Comparison of ENCODE assay signal across 8 mouse cellular contexts in the genomic region with DNA sequence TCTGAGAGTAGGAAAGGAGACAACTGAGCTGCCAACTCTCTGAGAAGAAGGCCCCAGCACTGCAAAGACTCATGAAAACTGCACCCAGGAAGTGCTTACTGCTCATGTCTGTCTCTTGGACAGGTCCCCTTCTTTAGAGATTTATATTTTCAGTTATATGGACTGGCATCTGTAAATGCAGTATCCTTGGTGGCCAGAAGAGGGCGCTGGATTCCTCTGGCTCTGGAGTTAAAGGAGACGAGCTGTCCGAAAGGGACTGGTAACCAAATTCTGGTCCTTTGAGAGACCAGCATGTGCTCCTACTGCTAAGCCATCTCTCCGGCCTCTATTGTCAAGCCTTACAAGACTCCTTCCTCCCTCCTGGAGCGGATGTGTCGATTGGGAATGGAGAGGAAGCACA. TPM values are rescaled to one million over a fixed set of nuclear protein-coding genes. Genes with fewer than 3 reads are reported as not detected.
A peak's percentile ranks its signal among the peaks of the same experiment; 100 is the strongest.
DNase-seq lines count a peak whose midpoint lies in the region; ATAC-seq and TF ChIP-seq lines count a peak whose summit lies in the region.
"Had no signal": no experiment of that assay in that cellular context is flagged by ENCODE, and none has a peak within 500 bp of the region (broad histone marks: within the 10 kb centered on the region; RNA-seq: fewer than 3 reads in every experiment).

No protein-coding gene starts in this region.

- H3K36me3 ChIP-seq in liver, embryonic 11.5 days (ENCODE audit: control insufficient read depth, insufficient read depth, low read length): no peaks in the 10 kb centered on the region
- H3K36me3 ChIP-seq in G1E (replicated peaks): no peaks in the 10 kb centered on the region
- H3K36me3 ChIP-seq: limb, embryonic 13.5 days had no signal

- WGBS in liver, embryonic 11.5 days: 34% methylated on average over 6 of the region's 6 CpGs

- no peak for ATAC-seq in liver, embryonic 11.5 days (replicated peaks; ENCODE audit: low FRiP score)
- no peak for ATAC-seq in G1E (ENCODE audit: extremely low read depth, insufficient number of reproducible peaks, low FRiP score, poor library complexity, severe bottlenecking)

- peak; percentile 66 for TF ChIP-seq CTCF in G1E (IDR thresholded peaks at IDR 0.05; ENCODE audit: low read depth, low read length)

- no peak overlapping the region for H3K4me2 ChIP-seq in liver, embryonic 11.5 days
- H3K4me2 ChIP-seq: limb, embryonic 13.5 days had no signal

- peak; percentile 64 for DNase-seq in liver
- DNase-seq in liver, embryonic 11.5 days (ENCODE audit: low spot score): no peak
- DNase-seq in G1E (ENCODE audit: low spot score): no peak
- DNase-seq in c-Kit-positive CD71-positive TER-119-positive erythroid progenitor cells, embryonic 14.5 days (ENCODE audit: low spot score): peak; percentile 41
- DNase-seq in spleen, postnatal 4 days (ENCODE audit: low spot score in 2 of 2): peak; percentile 40 to 79
- DNase-seq in gastrocnemius, postnatal 36 days: no peak
- DNase-seq in adrenal gland, postnatal 25 days: no peak

- H3K9ac ChIP-seq in liver, embryonic 11.5 days (ENCODE audit: low read depth, low read length): no peak overlapping the region
- H3K9ac ChIP-seq: limb, embryonic 13.5 days had no signal

- intact Hi-C loops in gastrocnemius, postnatal 36 days (cut with DNase I): no loop called here

- no peaks in the 10 kb centered on the region; the same call in 1 of the 2 replicates for H3K27me3 ChIP-seq in liver, embryonic 11.5 days (replicated peaks; ENCODE audit: control insufficient read depth, insufficient read depth, low read length)
- H3K27me3 ChIP-seq in G1E (ENCODE audit: insufficient read depth, low read length): peaks cover 36% of the 10 kb centered on the region

- no peak overlapping the region for H3K4me3 ChIP-seq in liver, embryonic 11.5 days (ENCODE audit: low read depth, low read length)
- H3K4me3 ChIP-seq in G1E (ENCODE audit: low read depth, low read length): no peak overlapping the region
- H3K4me3 ChIP-seq: limb, embryonic 13.5 days had no signal

- no peaks in the 10 kb centered on the region; the same call in 1 of the 2 replicates for H3K9me3 ChIP-seq in liver, embryonic 11.5 days (ENCODE audit: control insufficient read depth, low read length)
- no peaks in the 10 kb centered on the region for H3K9me3 ChIP-seq in G1E (replicated peaks)
- H3K9me3 ChIP-seq: limb, embryonic 13.5 days had no signal

- no peak overlapping the region for H3K27ac ChIP-seq in liver, embryonic 11.5 days (ENCODE audit: low read depth, low read length)
- H3K27ac ChIP-seq: limb, embryonic 13.5 days had no signal

- peaks cover 3% of the 10 kb centered on the region; the same call in 1 of the 2 replicates for H3K4me1 ChIP-seq in liver, embryonic 11.5 days (replicated peaks; ENCODE audit: control insufficient read depth, insufficient read depth, low read length)
- peaks cover 8% of the 10 kb centered on the region for H3K4me1 ChIP-seq in G1E (ENCODE audit: insufficient read depth, low read depth, low read length)

RNA-seq across cellular contexts. Expression of a gene that starts 26.9 kb away (rescaled TPM):
- polyA plus RNA-seq in liver, embryonic 11.5 days (2014; fragmentation: Nextera tagmentation; extraction: Ambion mirVana): 10.8 and 11.3 TPM in 2 replicates
- total RNA-seq in G1E (2014; fragmentation: Nextera tagmentation) (231 and 242 TPM in 2 replicates), G1E (2017) (57.5 and 64.5 TPM in 2 replicates)
- polyA plus RNA-seq in G1E (2012): 222 and 227 TPM in 2 replicates
- total RNA-seq in gastrocnemius, postnatal 36 days (2021): 10 to 100 TPM; 20.9 to 21.4 TPM
- 35.7 and 43.8 TPM in 2 replicates for total RNA-seq in adrenal gland, postnatal 25 days (2021)

RNA-seq across cellular contexts. Expression of a gene that starts 28.9 kb away (rescaled TPM):
- 9.7 and 9.9 TPM in 2 replicates for polyA plus RNA-seq in liver, embryonic 11.5 days (2014; fragmentation: Nextera tagmentation; extraction: Ambion mirVana)
- total RNA-seq in G1E (2014; fragmentation: Nextera tagmentation): 3.6 and 4.4 TPM in 2 replicates
- total RNA-seq in G1E (2017): 25.6 and 27.5 TPM in 2 replicates
- 10.9 and 11.1 TPM in 2 replicates for polyA plus RNA-seq in G1E (2012)
- under 1 TPM in 1 of 2 experiments, not detected in 1; 0.94 TPM for total RNA-seq in gastrocnemius, postnatal 36 days (2021)
- 5.1 and 8.0 TPM in 2 replicates for total RNA-seq in adrenal gland, postnatal 25 days (2021)

RNA-seq across cellular contexts. Expression of a gene that starts 55.2 kb away (rescaled TPM):
- polyA plus RNA-seq in liver, embryonic 11.5 days (2014; fragmentation: Nextera tagmentation; extraction: Ambion mirVana): 1.8 and 2.0 TPM in 2 replicates
- total RNA-seq in G1E (2014; fragmentation: Nextera tagmentation) (2.7 and 3.2 TPM in 2 replicates), G1E (2017) (6.9 and 7.1 TPM in 2 replicates)
- polyA plus RNA-seq in G1E (2012): 4.7 and 4.9 TPM in 2 replicates
- 1 to 10 TPM; 1.8 to 2.2 TPM for total RNA-seq in gastrocnemius, postnatal 36 days (2021)
- 6.1 and 7.4 TPM in 2 replicates for total RNA-seq in adrenal gland, postnatal 25 days (2021)

Comparison
In these comparisons a context has a peak if more than half of its experiments do, and no peak if none do; other contexts are left out.
1. DNase-seq: peak in liver (single experiment), c-Kit-positive CD71-positive TER-119-positive erythroid progenitor cells, embryonic 14.5 days (single experiment) and spleen, postnatal 4 days (2 of 2); none in liver, embryonic 11.5 days (single experiment), G1E (single experiment), gastrocnemius, postnatal 36 days (0 of 2) and adrenal gland, postnatal 25 days (single experiment).